In the genomic region with DNA sequence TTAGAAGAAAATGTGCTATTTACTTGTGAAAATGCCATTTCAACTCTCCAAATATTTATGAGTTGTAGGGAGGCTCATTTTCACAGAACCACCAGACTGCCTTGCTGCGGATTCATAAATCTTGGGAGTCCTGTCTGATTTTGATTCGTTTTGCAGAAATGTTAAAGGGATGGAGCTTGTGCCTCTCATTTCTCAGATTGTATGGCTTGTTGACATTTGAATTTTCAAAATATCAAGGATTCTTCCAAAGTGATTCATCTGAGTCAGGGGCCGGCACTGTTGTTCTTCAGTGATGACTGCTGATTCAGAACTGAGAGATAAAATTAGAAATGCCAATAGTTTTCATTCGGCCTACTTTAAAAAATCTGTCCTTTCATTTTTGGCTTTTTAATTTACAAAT, we compare ENCODE assay signal across 20 mouse cellular contexts. TPM values are rescaled to one million over a fixed set of nuclear protein-coding genes. Genes with fewer than 3 reads are reported as not detected.
"Had no signal": no experiment of that assay in that cellular context is flagged by ENCODE, and none has a peak within 500 bp of the region (broad histone marks: within the 10 kb centered on the region; RNA-seq: fewer than 3 reads in every experiment).

No protein-coding gene starts in this region.

- H3K36me3 ChIP-seq: limb, embryonic 12.5 days; midbrain, embryonic 13.5 days; neural tube, embryonic 15.5 days had no signal

- H3K9ac ChIP-seq: limb, embryonic 12.5 days; liver, embryonic 14.5 days; midbrain, embryonic 13.5 days; neural tube, embryonic 15.5 days had no signal

- H3K9me3 ChIP-seq: limb, embryonic 12.5 days; midbrain, embryonic 13.5 days; neural tube, embryonic 15.5 days had no signal

- H3K4me3 ChIP-seq: limb, embryonic 12.5 days; midbrain, embryonic 13.5 days; myocyte; neural tube, embryonic 15.5 days had no signal

- H3K27me3 ChIP-seq: limb, embryonic 12.5 days; midbrain, embryonic 13.5 days; neural tube, embryonic 15.5 days had no signal

- H3K4me1 ChIP-seq: limb, embryonic 12.5 days; midbrain, embryonic 13.5 days; neural tube, embryonic 15.5 days had no signal

- ATAC-seq: midbrain, embryonic 13.5 days had no signal

- H3K27ac ChIP-seq: limb, embryonic 12.5 days; liver, embryonic 14.5 days; midbrain, embryonic 13.5 days; neural tube, embryonic 15.5 days had no signal

- DNase-seq: kidney, adult 8-10 months; kidney, postnatal 25 days; liver; lung, adult 18-20 months; right cerebral cortex, adult 18-20 months; right cerebral cortex, postnatal 25 days; thymus, postnatal 36 days had no signal

- H3K4me2 ChIP-seq: limb, embryonic 12.5 days; midbrain, embryonic 13.5 days; neural tube, embryonic 15.5 days had no signal

RNA-seq across cellular contexts. Expression of a gene that starts 18.6 kb away (rescaled TPM):
- total RNA-seq: layer of hippocampus, adult 8-10 months; left cerebral cortex, postnatal 36 days; megakaryocyte-erythroid progenitor cell, adult 5-6 weeks had no signal
- polyA plus RNA-seq: kidney, embryonic 16.5 days; limb, embryonic 12.5 days; liver, embryonic 14.5 days; lung, embryonic 16.5 days; midbrain, embryonic 13.5 days; myocyte; neural tube, embryonic 11.5 days; neural tube, embryonic 15.5 days; small intestine, adult 2 months; stomach, embryonic 16.5 days had no signal
